Mouse (Mus musculus) neural tube, embryonic 12.5 days (tissue): Measurements from ENCODE around the gene Klhl30. TPM values are rescaled to one million over a fixed set of nuclear protein-coding genes. Genes with fewer than 3 reads are reported as not detected.

ENCODE experiments used
- ATAC-seq: fragments of 200-750 bp; cut with Nextera tagmentation; 2 replicates; pipeline ENCODE4 v1.8.0; 2017; ENCODE audit warnings: low read depth, mild to moderate bottlenecking, moderate TSS enrichment, moderate library complexity; ENCODE audit not compliant: low FRiP score
- H3K27ac ChIP-seq: fragments of 300-500 bp; sonication (generic); 2 replicates; pipeline ENCODE4 v1.5.1; 2016
- H3K27me3 ChIP-seq: fragments of 300-500 bp; sonication (generic); replicated peaks from 2 replicates; pipeline ENCODE4 v1.6.1; 2016; ENCODE audit warnings: mild to moderate bottlenecking
- H3K36me3 ChIP-seq: fragments of 300-500 bp; sonication (generic); 2 replicates; pipeline ENCODE4 v1.6.1; 2016; ENCODE audit warnings: mild to moderate bottlenecking
- H3K4me1 ChIP-seq: fragments of 300-500 bp; sonication (generic); 2 replicates; pipeline ENCODE4 v1.6.1; 2016
- H3K4me2 ChIP-seq: fragments of 300-500 bp; sonication (generic); replicated peaks from 2 replicates; pipeline ENCODE4 v1.6.1; 2016; ENCODE audit warnings: mild to moderate bottlenecking
- H3K4me3 ChIP-seq: fragments of 300-500 bp; sonication (generic); 2 replicates; pipeline ENCODE4 v1.5.1; 2016
- H3K9ac ChIP-seq: fragments of 300-500 bp; sonication (generic); 2 replicates; pipeline ENCODE4 v1.6.1; 2016; ENCODE audit warnings: mild to moderate bottlenecking
- H3K9me3 ChIP-seq: fragments of 300-500 bp; sonication (generic); 2 replicates; pipeline ENCODE4 v1.6.1; 2016; ENCODE audit warnings: mild to moderate bottlenecking
- WGBS: fragments of 180-500 bp; shearing (Covaris S2); methylation state at CpG from one replicate; pipeline ENCODE4 v1.1.7; 2016; 5-methylcytosine and 5-hydroxymethylcytosine counted together
- polyA plus RNA-seq: library from polyadenylated mRNA; unstranded; fragments of >200 nt; fragmentation: Nextera tagmentation; extraction: Ambion mirVana; gene quantifications from 2 replicates; pipeline ENCODE4 v1.2.1, GENCODE M21; 2016

Klhl30 gene
- polyA plus RNA-seq, 1 experiment from 2014 or later = 0.39 TPM

DNA sequence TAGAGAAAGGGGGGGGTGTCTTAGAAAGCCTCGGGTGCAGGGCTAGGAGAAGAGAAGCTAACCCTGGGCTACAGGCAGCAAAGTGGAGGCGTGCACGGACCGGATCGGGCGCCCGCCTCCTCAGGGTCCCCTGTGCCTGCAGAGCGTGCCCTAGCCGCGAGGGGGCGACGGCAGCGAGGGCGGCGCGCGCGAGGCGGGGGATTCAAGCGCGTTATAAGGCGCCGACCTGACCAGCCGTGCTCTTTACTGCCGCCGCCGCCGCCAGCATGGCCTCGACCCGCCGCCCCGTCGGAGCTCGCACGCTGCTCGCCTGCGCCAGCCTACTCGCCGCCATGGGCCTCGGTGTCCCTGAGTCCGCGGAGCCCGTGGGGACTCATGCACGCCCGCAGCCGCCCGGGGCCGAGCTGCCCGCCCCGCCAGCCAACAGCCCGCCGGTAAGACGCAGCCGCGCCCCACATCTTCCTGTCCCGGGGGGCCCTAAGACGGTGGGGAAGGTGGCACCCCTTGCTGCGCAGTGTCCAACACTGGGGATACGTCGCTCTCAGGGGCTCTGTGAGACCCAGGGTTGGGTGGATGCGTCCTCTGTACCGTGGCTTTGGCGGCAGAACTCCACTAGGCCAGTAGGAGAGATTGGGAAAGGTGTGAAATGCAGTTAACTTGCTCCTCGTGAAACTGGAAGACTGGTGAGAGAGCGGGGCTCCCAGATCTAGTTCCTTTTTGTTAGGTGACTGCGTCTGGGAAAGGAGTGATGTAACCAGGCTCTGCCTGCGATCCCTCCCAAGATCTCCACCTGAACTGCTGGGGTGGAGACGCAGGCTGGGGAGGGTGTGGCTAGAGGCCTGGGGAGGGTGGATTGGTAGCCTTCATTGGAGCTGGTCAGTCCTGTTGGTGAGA, 15.6 kb downstream of the Klhl30 start, which contains the start of gene Erfe:
Erfe (plus strand) TSS at position 216 of the 894 bp plus-strand sequence.
- H3K4me3 ChIP-seq = peak within 1 kb of the TSS; percentile 32
- peaks cover 19% of the 10 kb centered on the region; the same call in 1 of the 2 replicates for H3K27me3 ChIP-seq
- WGBS = 1% methylated on average over 68 of the region's 68 CpGs
- H3K4me1 ChIP-seq = peaks cover 7% of the 10 kb centered on the region; the same call in 1 of the 2 replicates
- H3K9ac ChIP-seq = peak within 1 kb of the TSS; percentile 45; the same call in 1 of the 2 replicates
- H3K4me2 ChIP-seq = peak within 1 kb of the TSS; percentile 63
- peaks cover 14% of the 10 kb centered on the region for H3K36me3 ChIP-seq
- H3K9me3 ChIP-seq = 0 out of 2 replicates have a peak, but pooled peaks cover 3% of the 10 kb centered on the region
- ATAC-seq = peak; percentile 38; the same call in 1 of the 2 replicates
- no peak within 1 kb of the TSS for H3K27ac ChIP-seq

DNA sequence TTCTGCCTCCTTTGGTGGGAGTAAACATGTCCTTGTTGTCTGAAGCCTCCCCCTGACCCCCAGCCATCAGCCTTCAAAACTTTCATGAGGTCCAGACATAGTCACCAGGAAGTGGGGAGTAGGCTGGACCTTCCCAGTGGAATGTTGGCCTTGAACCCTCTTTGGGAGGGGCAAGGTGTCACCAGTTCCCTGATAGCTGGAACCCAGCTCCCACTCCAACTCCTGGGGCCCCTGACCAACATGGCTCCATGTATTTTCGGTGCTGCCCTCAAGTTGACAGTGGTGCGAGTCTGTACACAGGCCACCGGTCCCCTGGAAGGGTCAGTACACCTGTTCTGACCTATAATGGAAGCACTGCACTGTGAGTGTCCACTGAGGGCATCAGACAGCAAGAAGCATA, 16.5 kb downstream of the Klhl30 start:
- Histone ChIP-seq H3K4me1 (peaks cover 7% of the 10 kb centered on the region; the same call in 1 of the 2 replicates), H3K4me3 (no peak overlapping the region), H3K9me3 (0 out of 2 replicates have a peak, but pooled peaks cover 3% of the 10 kb centered on the region), H3K27ac (no peak overlapping the region), H3K9ac (no peak overlapping the region), H3K27me3 (peaks cover 19% of the 10 kb centered on the region; the same call in 1 of the 2 replicates), H3K4me2 (0 out of 2 replicates have a peak overlapping the region, but pooled peaks have one; percentile 63), H3K36me3 (peaks cover 22% of the 10 kb centered on the region)
- WGBS = 96% methylated on average over 3 of the region's 3 CpGs
- ATAC-seq = no peak

DNA sequence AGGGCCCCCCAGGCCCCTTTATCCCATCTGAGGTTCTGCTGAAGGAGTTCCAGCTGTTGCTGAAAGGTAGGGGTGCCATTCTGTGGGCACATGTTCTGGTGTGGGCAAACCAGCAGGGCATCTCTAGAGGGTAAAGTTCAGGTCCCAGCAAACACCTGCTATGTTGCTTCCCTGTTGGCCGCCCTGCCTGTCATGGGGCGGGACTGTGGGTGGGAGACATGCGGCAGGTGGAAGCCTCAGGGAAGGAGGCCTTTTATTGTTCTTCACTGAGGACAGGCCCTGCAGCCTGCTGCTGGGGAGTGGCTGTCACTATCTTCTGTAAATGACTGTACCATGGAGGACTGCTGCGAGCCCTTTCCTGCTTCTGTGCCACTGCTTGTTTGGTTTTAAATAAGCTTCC, 18.6 kb downstream of the Klhl30 start:
- ATAC-seq = no peak
- H3K4me1 ChIP-seq = peaks cover 7% of the 10 kb centered on the region; the same call in 1 of the 2 replicates
- peaks cover 41% of the 10 kb centered on the region for H3K36me3 ChIP-seq
- peaks cover 19% of the 10 kb centered on the region; the same call in 1 of the 2 replicates for H3K27me3 ChIP-seq
- H3K4me2 ChIP-seq = no peak overlapping the region
- H3K27ac ChIP-seq = no peak overlapping the region
- 60% methylated on average over 4 of the region's 4 CpGs for WGBS
- H3K9me3 ChIP-seq = no peaks in the 10 kb centered on the region
- H3K4me3 ChIP-seq = no peak overlapping the region
- H3K9ac ChIP-seq = no peak overlapping the region

DNA sequence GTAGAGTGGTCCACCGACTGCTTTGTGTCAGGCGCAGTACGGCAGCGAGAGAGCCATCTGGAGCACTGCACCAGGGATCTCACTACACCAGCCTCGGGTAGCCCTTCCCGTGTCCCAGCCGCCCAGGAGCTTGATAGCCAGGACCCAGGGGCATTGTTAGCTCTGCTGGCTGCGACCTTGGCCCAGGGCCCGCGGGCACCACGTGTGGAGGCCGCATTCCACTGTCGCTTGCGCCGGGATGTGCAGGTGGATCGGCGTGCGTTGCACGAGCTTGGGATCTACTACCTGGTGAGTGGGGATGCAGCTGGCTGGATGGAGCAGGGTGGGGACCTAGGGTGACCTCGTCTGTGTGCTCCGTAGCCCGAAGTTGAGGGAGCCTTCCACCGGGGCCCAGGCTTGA, 19.2 kb downstream of the Klhl30 start:
- 89% methylated on average over 23 of the region's 23 CpGs for WGBS
- Histone ChIP-seq H3K9ac (no peak overlapping the region), H3K4me3 (no peak overlapping the region), H3K4me2 (no peak overlapping the region), H3K36me3 (peaks cover 48% of the 10 kb centered on the region), H3K27ac (no peak overlapping the region), H3K27me3 (peaks cover 19% of the 10 kb centered on the region; the same call in 1 of the 2 replicates), H3K9me3 (no peaks in the 10 kb centered on the region), H3K4me1 (peaks cover 7% of the 10 kb centered on the region; the same call in 1 of the 2 replicates)
- ATAC-seq = no peak

DNA sequence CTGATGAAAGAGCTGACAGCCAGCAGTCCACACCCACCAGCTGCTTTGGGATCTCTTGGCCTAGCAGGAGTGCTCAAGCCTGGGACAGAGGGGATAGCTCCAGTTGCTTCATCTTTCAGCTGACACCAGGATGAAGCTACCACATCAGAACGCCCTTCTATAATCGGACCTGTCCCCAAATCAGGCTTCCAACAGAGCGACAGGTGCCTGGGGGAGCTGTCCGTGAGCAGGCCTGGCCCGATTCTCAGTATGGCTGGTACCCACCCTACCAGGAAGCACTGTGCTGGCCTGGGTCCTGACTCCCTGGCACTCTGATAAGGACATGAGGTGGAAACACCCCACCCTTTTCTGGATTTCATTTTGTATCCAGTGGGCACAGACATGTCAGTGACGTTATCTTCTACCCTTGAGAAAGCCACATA, 22.6 kb downstream of the Klhl30 start:
- no peak overlapping the region for H3K4me3 ChIP-seq
- no peak overlapping the region for H3K27ac ChIP-seq
- no peaks in the 10 kb centered on the region for H3K27me3 ChIP-seq
- no peak for ATAC-seq
- no peaks in the 10 kb centered on the region for H3K4me1 ChIP-seq
- WGBS = 91% methylated on average over 6 of the region's 6 CpGs
- H3K9ac ChIP-seq = no peak overlapping the region
- no peaks in the 10 kb centered on the region for H3K9me3 ChIP-seq
- no peak overlapping the region for H3K4me2 ChIP-seq
- peaks cover 82% of the 10 kb centered on the region for H3K36me3 ChIP-seq

- peaks cover 93% of the 10 kb centered on the region for H3K36me3 ChIP-seq
- 0 out of 2 replicates have a peak, but pooled peaks have one; percentile 37 for ATAC-seq
- 63% methylated on average over 7 of the region's 7 CpGs for WGBS
- H3K4me3 ChIP-seq = no peak overlapping the region
- no peaks in the 10 kb centered on the region for H3K4me1 ChIP-seq
- no peak overlapping the region for H3K4me2 ChIP-seq
- H3K27me3 ChIP-seq = no peaks in the 10 kb centered on the region
- H3K9ac ChIP-seq = no peak overlapping the region
- H3K9me3 ChIP-seq = no peaks in the 10 kb centered on the region
- H3K27ac ChIP-seq = no peak overlapping the region
These were observed 29.8 kb downstream of the Klhl30 start for GRCm38 (mm10) chr1:91380453-91381090.

GRCm38 (mm10) chr1:91381091-91381471, 30.3 kb downstream of the Klhl30 start:
- Histone ChIP-seq H3K4me3 (no peak overlapping the region), H3K27ac (no peak overlapping the region), H3K9ac (no peak overlapping the region), H3K36me3 (peaks cover 91% of the 10 kb centered on the region), H3K4me1 (no peaks in the 10 kb centered on the region), H3K9me3 (no peaks in the 10 kb centered on the region), H3K4me2 (no peak overlapping the region), H3K27me3 (no peaks in the 10 kb centered on the region)
- 93% methylated on average over 4 of the region's 4 CpGs for WGBS
- ATAC-seq = no peak

DNA sequence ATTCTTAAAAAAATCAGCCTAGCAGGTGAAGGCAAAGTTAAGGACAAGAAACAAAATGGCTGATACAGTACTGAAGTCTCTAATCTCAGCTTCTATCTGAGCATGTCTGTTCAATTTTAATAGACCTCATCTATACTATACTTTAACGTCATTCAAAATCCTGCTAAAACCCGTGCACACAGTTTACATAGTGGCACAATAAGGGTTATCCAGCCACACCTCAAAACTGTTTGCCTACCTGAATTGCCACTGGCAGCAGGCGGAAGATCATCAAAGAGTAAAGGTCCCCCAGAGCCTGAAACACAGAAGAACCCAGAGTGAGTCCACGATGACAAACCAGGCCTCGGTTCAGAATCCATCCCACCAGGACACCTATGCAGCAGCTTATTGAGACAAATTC, 39.6 kb downstream of the Klhl30 start:
- Histone ChIP-seq H3K9ac (no peak overlapping the region), H3K4me3 (no peak overlapping the region), H3K27me3 (no peaks in the 10 kb centered on the region), H3K4me1 (no peaks in the 10 kb centered on the region), H3K9me3 (no peaks in the 10 kb centered on the region), H3K36me3 (peaks cover 69% of the 10 kb centered on the region), H3K4me2 (no peak overlapping the region), H3K27ac (no peak overlapping the region)
- ATAC-seq = no peak
- 95% methylated on average over 5 of the region's 5 CpGs for WGBS

DNA sequence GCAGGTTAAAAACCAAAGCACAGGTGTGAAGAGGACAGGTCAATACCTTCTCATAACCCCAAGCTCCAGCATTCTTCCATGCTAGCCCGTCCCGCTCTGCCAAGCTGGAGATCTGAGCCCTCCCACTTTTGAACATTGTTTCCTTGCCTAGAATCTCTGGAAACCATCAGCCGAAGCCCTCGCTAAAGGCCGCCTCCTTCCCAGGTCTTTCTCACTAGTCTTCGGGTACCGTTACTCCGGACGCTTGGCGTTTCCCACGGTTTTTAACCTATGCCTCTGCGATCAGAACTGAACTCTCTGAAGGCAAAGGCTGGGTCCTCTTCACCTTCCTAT, 47.1 kb downstream of the Klhl30 start:
- ATAC-seq = no peak
- peak overlapping the region; percentile 53; the same call in 1 of the 2 replicates for H3K27ac ChIP-seq
- H3K4me3 ChIP-seq = peak overlapping the region; percentile 86

DNA sequence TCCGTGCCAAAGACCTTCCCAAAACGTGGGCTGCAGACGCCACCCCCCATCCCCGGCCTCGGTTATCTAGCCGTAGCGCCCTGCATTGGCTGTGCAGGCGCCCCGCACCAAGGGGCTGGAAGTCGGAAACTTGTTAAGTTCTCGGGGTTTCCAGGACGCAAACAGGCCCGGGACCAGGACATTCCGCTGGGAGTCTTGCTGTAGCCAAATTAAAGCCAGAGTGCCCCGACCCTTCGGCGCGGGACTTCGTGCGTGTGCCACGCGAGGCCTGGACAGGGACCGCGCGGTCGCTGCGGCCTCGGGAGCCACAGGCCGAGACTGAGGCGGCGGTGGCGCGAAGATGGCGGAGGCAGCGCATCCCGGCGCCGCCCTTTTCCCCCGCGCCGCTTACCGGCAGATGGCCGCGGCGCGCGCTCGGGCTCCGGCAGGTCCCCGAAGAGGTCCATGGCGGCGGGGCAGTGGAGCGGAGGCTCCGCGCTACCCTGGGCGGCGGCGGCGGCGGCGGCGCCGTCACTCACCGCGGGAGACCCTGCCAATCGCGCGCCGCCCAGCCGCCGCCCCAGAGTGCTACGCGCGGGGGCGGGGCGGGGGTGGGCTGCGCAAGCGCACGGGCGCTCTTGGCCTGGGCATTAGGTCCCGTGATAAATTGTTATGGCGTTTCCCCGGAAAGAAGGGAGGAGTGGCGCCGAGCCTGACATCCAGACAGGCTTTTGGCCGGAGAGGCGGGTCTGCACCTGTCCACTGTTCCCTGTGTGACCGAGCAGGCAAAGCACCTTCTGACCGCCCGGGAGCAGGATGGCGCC, 47.6 kb downstream of the Klhl30 start, which contains the start of gene Ilkap:
Ilkap (minus strand) TSS at position 556 of the 803 bp plus-strand sequence.
- Histone ChIP-seq H3K9me3 (no peaks in the 10 kb centered on the region), H3K27ac (peak within 1 kb of the TSS; percentile 63), H3K36me3 (peaks cover 15% of the 10 kb centered on the region), H3K4me1 (peaks cover 16% of the 10 kb centered on the region), H3K9ac (peak within 1 kb of the TSS; percentile 90), H3K4me3 (peak within 1 kb of the TSS; percentile 86), H3K27me3 (no peaks in the 10 kb centered on the region), H3K4me2 (peak within 1 kb of the TSS; percentile 93)
- peak; percentile 94 for ATAC-seq
- WGBS = under 1% methylated on average over 91 of the region's 91 CpGs

More for the DNA sequence above, 47.1 kb downstream of the Klhl30 start:
- H3K27me3 ChIP-seq = no peaks in the 10 kb centered on the region
- peaks cover 16% of the 10 kb centered on the region for H3K4me1 ChIP-seq
- H3K36me3 ChIP-seq = peaks cover 20% of the 10 kb centered on the region
- H3K9me3 ChIP-seq = no peaks in the 10 kb centered on the region
- peak overlapping the region; percentile 90 for H3K9ac ChIP-seq
- H3K4me2 ChIP-seq = peak overlapping the region; percentile 93
- WGBS = 3% methylated on average over 12 of the region's 12 CpGs

GRCm38 (mm10) chr1:91404976-91405375, 54.2 kb downstream of the Klhl30 start:
- H3K9me3 ChIP-seq = no peaks in the 10 kb centered on the region
- WGBS = 30% methylated on average over 1 of the region's 1 CpGs
- no peak overlapping the region for H3K9ac ChIP-seq
- no peaks in the 10 kb centered on the region for H3K4me1 ChIP-seq
- no peaks in the 10 kb centered on the region for H3K36me3 ChIP-seq
- no peak for ATAC-seq
- no peak overlapping the region for H3K4me2 ChIP-seq
- no peak overlapping the region for H3K4me3 ChIP-seq
- H3K27ac ChIP-seq = no peak overlapping the region
- H3K27me3 ChIP-seq = no peaks in the 10 kb centered on the region; the same call in 1 of the 2 replicates
